Mouse (Mus musculus) adrenal gland, postnatal 36 days (tissue): ENCODE results near the gene Kcng3. TPM values are rescaled to one million over a fixed set of nuclear protein-coding genes. Genes with fewer than 3 reads are reported as not detected.
A peak's percentile ranks its signal among the peaks of the same experiment; 100 is the strongest.

Source experiments
- DNase-seq, 2 experiments: peaks; one replicate each; pipeline ENCODE4 v3.0.0; 2021; ENCODE audit warnings: mixed read lengths in 1 of 2
- long read RNA-seq, 2 experiments: library from polyadenylated mRNA; stranded (forward); transcript quantifications; one replicate each; pipeline ENCODE4 v2.0.0; 2021; ENCODE audit warnings: borderline sequencing depth in 2 of 2
- total RNA-seq, 2 experiments: library from RNA; stranded (reverse); gene quantifications; 2 replicates each; pipeline ENCODE4 v1.2.3; 2021

Kcng3 gene
- total RNA-seq, result 10 to 100 TPM; 11.7 to 18.2 TPM
- long read RNA-seq, experiment 1, partial matches to known transcripts, result 0 of 2 reads
- long read RNA-seq, experiment 1, other reads (novel, unspliced or antisense), result 1 of 2 reads
- long read RNA-seq, experiment 2, partial matches to known transcripts, result 0 of 2 reads
- long read RNA-seq, experiment 2, other reads (novel, unspliced or antisense), result 1 of 2 reads

DNA sequence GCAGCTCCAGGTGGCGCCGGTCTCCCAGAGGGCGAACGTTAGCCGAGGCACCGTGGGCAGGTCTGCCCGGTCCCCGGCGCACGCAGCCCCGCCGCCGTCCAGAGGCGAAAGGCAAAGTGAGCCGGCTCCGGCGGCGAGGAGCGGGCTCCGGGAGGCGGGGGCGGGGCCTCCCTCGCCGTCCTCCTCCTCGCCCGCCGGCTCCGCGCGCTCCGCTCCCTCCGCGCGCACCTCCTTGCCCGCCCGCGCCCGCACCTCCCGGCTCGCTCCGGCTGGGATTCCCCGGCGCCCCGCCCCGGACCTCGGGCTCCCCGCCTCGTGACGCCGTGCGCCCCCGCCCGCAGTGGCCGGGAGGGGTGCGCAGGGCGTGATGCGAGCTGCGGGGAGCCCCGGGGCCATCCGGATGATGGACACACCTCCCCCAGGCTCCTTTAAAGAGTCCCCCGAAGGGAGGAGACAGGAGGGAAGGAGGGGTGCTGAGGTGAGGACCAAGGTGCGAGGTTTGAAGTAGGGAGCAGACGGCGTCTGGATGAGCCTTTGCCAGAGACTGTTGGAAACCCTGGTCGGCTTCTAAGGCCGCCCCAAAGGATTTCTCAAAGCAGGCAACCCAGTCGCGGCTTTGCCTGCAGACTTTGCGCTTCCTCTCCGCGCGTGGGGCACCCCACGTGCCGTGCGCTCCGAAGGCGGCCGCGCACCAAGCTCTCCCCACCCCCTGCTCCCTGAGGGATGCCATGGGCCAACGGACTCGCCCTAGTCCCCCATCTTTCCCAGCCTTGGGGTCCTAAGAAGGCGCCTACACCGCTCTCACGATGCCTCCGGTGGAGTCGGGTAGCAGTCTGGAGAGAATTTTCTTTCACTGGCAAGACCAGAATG is at the start of gene Kcng3:
TSS of gene Kcng3 (minus strand) at position 113 of the 870 bp plus-strand sequence.
- DNase-seq, result peak; percentile 80 to 87

DNA sequence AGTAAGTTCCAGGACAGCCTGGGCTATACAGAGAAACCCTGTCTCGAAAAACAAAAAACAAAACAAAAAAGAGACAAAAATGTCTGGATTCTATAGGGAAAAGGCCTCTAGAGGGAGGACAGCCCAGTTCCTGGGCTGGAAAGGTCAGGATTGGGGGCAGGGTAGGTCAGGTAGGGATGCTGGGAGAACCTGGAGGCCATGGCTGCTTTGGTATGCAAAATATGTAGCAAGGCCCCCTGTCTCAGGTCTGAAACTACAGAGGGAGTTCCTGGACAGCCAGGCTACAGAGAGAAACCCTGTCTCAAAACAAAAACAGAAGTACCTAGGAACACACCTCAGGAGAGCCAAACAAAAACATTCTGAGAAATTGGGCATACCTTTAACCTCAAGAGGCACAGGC is 45.7 kb upstream of the Kcng3 start:
- no peak for DNase-seq

DNA sequence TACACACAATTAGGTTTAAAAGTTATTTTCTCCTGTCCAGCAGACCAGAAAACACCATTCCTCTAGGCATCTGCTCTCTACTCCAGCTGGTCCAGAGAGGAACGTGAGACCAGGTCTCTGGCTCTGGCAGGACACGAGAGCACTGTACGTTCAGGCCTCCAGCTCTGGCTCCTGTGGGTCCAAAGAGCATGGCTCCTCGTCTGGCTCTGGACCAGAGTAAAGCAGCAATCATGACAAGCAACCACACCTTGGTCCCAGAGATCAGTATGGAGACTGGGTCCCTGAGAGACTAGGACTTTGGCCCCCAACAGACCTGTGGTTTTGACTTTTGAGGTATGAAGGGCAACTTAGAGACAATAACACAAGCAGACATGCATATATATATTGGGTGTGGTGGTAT is 41.0 kb upstream of the Kcng3 start:
- DNase-seq, result no peak

DNA sequence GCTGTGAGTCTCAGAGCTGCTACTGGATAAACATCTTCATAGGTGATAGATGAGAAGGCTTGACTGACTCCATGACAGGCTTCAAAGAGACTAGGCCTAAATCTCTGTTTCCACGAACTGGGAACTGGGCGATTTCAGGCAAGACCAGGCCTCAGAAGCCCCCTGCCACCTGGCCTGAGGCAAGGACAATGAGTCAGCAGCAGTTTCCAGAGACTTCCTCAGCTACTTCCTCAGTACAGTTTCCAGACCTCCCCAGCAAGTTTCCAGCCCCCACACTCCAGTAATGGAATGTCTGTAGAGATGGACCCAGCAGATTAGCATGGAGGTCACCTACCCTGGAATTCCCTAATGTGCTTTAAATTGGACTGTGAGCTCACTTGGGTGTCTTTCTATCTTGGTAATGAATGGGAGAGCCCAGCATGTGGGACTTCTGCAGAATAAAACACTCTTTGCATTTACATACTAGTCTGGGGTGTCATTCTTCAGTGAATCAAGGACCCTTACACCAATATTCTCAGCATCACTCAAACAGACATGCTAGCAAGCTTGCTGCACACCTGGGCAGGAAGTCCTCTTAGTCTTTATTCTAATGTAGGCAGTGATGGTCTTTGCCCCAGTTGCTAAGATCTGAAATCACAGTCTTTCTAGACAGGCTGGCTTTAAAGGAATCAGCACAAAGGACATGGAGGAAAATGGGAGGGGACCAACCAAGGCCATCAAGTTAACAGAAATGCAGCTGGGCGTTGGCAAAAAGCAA is 36.4 kb upstream of the Kcng3 start:
- DNase-seq, result no peak

DNA sequence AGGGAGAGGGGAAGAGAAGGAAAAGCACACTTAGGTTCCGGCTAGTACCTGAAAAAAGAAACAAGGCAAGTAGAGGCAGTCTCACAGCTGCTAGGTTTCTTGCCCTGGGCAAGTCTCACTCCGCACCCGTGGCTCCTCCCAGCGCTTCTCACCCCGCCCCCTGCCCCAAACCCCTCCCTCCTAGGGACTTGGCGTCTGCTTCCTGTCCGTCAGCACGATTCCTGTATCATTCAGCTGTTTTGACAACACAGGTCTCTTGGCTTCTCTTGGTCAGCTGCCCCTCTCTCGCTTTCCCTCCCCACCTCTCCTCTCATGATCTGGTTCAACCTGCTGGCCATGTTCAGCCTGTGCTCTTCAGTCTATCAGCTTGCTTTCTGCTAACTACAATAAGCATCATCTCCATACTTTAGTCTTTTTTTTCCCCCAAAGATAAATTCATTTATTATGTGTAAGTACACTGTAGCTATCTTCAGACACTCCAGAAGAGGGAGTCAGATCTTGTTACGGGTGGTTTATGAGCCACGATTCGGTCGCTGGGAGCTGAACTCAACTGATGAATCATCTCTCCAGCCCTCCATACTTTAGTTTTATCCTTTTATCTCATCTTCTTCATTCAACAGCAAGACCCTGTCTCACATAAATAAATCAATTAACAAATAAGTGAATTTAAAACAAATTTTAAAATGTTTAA is 35.0 kb upstream of the Kcng3 start:
- DNase-seq, result no peak

DNA sequence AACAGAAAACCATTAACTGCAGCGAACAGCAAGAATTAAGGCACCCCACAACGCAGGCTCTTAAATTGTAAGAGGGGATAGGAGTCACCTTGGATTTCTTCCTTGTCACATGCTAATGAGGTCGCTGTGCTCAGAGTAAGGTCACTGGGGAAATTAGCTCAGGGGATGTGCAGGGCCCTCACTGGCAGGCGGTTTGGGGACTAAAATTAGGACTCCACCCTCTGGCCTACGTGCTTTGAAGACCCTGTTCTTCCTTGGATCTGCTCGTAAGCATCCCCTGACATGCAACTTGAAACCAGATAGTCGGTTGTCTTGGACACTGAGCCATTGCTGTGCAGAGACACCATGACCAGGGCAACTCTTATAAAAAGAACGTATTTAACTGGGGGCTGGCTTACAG is 33.1 kb upstream of the Kcng3 start:
- no peak for DNase-seq

DNA sequence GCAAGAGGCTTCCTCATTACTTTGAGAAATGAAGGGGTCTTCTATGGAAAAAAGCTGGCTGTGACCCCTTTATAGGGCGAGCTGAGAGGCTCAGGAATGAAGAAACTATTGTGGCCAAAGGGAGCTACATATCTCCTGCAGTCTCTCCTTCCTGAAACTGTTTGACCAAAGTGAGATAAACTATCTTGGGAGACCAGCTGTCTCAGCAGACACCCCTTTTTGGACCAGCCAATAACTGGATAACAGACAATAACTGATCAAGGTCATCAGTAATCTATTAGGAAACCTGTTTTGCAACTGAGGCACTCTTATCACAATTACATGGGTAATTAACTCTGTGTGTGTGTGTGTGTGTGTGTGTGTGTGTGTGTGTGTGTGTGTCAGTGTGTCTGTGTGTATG is 27.2 kb upstream of the Kcng3 start:
- DNase-seq, result no peak

DNA sequence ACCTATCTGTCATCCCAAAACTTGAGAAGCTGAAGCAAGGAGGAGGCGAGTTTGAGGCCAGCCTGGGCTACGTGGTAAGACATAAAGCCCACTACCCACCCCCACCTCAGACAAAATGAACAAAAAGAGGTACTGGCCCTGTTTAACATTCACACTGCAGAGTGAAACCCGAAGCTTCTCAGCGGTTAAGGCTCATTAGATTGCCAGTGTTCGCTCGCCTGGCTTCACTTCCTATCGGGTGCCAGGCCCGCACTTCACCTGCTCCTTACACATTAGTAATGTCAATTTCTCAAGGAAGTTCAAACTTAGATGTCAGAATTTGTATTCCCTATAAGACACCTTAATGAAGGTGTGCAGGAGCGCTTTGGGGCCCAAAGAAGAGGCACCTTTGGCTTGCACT is 25.7 kb upstream of the Kcng3 start:
- no peak for DNase-seq

DNA sequence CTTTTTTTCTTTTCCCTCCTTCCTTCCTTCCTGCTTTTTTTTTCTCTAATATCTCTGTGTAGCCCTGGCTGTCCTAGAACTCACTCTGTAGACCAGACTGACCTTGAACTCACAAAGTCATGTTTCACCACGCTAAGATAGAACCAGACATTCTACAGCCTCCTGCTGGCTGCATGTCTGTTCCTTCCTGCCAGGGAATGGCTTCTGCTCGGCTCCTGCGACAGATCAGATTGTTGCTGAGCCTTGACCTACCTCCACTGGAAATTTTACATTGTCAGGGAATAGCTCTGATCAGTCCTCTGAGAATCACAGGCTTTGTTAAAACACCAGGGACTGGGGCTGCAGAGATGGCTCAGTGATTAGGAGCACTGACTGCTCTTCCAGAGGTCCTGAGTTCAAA is 24.0 kb upstream of the Kcng3 start:
- DNase-seq, result no peak

DNA sequence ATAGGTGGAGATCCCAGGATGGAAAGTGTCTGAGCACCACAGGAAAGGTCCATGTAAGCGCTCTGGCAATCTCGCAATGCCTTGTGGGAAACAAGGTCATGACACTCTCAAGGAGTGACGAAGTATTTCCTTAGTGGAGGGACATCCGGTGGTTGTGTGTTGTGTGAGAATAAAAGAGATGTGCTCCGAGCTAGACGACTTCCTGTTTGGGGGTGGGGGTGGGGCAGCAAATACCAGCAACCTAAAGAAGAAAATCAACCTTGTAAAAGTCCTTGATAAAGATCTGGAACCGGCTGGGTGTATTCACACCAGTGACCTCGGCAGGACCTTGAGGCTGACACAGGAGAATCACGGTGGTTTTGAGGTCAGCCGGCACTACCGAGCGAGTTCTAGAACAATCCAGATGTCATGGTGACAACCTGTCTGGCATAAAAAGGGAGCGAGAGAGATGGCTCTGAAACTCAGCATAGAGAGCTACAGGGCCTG is 23.0 kb upstream of the Kcng3 start:
- DNase-seq, result no peak

DNA sequence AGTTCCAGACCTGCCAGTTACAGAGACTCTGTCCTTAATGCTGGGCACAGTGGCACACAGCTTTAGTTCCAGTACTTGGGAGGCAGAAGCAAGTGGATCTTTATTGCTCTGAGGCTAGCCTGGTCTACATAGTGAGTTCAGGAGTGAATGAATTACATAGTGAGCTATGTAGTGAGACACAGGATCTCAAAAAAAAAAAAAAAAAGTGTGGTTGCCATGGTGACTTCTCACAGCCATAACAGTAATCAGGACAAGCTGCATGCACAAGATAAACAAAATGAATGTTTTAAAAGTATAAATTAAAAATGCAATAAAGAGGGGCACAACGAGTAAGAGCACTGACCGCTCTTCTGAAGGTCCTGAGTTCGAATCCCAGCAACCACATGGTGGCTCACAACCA is 21.9 kb upstream of the Kcng3 start:
- DNase-seq, result no peak

DNA sequence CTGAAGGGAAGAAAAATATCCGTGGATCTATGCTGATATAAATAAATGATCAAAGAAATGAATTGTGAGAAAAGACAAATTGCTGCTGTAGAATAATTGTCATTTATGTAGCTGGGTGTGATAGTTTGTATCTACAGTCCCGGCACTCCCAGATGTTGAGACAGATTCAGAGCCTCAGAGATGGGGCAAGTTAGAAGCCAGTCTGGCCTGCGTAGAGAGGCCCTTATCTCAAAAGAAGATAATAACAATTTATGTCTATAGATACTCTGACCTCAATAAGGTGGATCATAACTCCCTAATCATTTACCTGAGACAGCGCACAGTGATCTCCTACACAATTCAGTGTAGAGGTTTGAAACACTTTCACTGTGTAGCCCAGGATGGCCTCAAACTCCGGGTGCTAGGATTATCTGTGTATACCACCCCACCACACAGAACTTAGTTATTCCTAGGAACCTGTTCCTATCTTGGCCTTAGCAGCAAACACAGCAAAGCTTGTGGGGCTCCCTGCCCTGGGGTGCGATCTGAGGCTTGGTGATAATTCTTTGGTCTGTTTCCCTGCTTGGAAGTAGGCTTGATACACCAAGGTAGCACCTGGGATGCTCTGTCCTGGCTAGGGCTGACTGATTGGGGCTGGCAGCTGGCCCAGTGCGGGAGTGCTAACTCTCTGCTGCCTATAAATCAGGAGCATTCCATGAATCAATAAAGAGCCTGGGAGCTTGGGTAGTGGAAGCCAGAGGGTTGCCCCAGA is 19.4 kb upstream of the Kcng3 start:
- DNase-seq, result no peak

DNA sequence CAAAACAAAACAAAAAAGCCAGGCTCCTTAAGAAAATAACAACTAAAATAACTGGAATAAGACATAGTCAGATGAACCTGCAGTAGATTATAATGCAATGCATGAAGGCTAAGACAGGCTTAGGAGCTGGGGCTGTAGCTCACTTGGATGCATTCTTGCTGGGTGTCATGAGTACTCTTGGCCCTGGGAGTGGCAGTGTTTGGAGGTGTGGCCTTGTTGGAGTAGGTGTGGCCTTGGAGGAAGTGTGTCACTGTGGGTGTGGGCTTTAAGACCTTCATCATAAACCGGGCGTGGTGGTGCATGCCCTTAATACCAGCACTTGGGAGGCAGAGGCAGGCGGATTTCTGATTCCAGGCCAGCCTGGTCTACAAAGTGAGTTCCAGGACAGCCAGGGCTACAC is 18.3 kb upstream of the Kcng3 start:
- no peak for DNase-seq

DNA sequence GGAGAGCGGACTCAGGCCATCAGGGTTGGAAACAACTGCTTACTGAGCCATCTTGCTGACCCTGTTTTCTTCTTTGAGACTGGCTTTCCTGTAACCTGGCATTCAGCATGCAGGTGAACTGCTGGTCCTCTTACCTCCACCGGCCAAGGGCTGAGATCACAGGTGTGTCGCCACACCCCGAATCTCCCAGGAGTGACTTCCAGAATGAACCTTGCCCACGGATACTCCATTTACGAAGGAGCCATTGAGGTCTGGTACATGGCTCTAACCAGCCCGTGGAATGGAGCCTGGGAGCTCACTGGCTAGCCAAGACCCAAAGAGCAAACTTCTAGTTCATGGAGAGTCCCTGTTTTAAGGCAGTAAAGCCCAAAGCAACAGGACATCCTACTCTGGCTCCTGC is 15.7 kb upstream of the Kcng3 start:
- no peak for DNase-seq

DNA sequence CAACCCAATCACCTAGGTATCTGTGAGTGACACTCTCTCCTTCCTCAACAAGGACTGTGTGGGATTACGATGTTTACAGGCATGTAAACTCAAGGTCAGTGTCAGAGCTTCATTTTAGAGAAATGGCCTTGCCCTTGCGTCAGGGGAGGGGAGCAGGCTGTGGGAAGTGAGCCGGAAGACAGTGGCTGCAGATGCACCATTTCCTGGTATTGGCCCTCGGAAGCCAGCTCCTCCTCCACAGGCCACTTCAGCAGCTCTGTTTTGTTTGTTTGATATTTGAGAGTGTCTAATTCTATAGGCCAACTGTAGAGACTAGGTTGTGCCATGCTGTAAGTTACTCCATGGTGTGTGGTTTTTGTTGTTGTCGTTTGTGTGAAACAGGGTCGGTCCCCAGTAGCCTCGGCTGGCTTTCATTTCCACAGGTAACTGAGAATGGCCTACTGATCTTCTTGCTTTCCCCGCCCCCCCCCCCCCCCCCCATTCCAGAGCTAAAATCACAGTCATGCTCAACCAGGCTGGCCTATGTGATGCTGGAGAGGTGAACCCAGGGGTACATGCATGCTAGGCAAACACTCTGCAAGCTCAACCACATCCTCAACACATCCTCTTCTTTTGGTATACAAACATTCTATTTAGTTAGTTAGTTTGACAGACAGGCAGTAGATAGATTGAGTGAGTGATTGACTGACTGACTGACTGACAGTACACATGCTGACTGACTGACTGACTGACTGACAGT is 14.9 kb upstream of the Kcng3 start:
- DNase-seq, result no peak

DNA sequence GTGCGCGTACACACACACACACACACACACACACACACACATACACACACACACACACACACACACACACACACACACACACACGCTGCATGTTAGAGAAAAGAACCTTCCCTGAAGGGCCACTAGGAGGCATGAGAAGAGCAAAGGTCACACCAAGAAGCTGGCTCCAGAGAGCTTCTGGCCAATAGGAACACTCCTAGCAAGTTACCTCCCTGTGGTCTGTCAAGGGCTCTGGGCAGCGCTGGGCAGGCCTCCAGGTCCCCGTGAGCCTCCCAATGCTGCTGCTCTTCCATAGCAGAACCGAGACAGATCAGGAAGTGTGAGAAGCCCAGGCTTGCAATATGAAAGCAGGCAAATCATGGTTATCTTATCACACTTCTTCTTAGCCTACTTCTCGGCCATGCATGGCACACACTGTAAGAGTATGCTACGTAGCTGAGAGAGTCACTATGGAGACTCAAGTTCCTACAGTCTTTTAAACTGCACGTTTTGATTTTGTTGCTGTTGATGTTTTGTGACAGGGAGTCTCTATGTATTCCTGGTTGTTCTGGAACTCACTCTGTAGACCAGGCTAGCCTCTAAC is 13.6 kb upstream of the Kcng3 start:
- peak; percentile 79 to 84 for DNase-seq

DNA sequence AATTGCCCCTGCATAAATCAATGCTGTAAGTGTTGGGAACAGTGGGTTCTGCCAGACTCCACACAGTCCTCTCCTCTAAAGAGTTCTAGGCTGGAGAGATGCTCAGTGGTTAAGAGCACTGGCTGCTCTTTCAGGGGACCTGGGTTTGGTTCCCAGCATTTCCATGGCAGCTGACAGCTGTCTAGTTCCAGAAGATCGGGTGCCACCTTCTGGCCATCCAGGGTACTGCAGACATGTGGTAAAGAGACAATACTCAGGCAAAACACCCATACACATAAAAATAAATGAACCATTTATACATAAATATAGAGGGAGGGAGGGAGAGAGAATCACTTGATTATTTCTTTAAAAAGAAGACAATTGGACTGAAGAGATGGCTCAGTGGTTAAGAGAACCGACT is 5.7 kb upstream of the Kcng3 start:
- DNase-seq, result peak in 1 of 2 experiments; percentile 42

DNA sequence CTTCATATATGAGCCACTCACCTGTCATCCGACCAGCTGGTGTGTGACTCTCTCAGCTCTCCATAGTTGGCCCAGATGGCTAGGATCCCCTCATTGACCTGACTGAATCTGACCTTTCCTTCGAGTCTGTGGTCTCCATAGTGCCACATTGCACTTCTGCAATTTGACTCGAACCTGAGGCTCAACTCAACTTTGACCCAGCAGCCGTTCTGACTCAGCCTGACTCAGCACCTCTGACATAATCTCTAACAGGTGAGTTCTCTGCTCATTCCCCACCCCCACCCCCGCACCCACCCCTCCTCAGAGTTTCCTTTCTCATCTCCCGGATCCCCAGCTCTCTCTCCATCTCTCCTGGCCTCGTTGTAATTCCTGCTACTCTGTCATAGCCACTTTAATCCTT is 4.7 kb upstream of the Kcng3 start:
- DNase-seq, result no peak

DNA sequence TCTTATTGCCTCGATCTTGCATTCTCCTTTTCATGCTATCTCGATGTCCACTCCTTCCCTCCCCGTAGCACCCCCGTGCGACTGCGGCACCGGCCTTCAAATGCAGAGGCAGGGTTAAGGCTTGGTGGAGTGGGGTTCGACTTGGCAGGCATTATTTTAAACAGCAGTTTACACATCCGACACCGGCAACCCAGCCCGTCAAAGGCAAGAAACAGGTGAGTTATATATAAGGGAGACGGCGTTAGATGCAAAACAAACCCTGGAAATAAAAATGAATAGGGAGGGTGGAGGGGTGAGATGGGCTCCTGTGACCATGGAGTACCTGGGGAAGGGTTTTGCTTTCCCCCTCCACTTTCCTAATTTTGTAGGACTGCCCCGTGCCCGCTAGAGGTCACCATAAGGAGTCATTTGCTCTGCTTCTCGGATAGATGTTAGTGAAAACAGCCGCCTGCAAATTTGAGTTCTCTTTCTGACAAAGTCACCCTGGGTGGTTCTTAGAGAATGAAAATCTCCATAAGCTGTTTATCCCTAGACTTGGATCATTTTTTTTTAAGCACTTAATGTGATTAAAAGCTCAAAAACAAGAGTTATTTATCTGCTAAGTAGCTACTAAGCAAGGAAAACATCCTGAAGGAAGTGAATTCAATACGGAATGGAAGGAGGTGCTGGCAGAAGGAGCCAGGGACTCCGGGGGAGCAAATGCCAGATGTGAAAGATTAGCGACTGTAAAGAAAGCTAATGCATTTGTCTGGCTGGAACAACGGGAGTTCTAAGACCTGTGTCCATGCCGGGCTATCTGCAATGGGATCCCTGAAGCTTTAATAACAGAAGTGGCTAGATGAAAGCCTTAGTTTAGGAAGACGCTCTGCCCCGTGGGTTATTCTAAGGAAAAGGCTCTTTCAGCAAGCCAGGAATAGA is 1.2 kb upstream of the Kcng3 start:
- peak; percentile 72 to 79 for DNase-seq
